Mouse (Mus musculus) embryo, embryonic 9.5 days (tissue): ENCODE measurements at regions not wholly inside any gene's neighbourhood (a gene's known extent, or its start where the extent isn't known, plus 50 kb on each side); places are given as distances from the start of the nearest gene placed in this dataset.

Source experiments
- DNase-seq: peaks from one replicate; pipeline ENCODE4 v3.0.0-alpha.2; 2017; ENCODE audit errors: extremely low spot score

- no peak for DNase-seq
These were observed 89.6 kb downstream of the Ppp4r2 start for GRCm38 (mm10) chr6:100923070-100923469.

- DNase-seq = no peak
These were observed 90.3 kb downstream of the Ppp4r2 start for GRCm38 (mm10) chr6:100923686-100924085.

GRCm38 (mm10) chr6:100928791-100929758, 95.7 kb downstream of the Ppp4r2 start:
- DNase-seq = no peak

- no peak for DNase-seq
These were observed 96.4 kb downstream of the Ppp4r2 start for GRCm38 (mm10) chr6:100929759-100930358.

- DNase-seq = no peak
These were observed 97.3 kb downstream of the Ppp4r2 start for GRCm38 (mm10) chr6:100930706-100931105.

- no peak for DNase-seq
These were observed 101.0 kb downstream of the Ppp4r2 start for GRCm38 (mm10) chr6:100934424-100934823.

GRCm38 (mm10) chr6:100937802-100938201, 104.4 kb downstream of the Ppp4r2 start:
- no peak for DNase-seq

GRCm38 (mm10) chr6:100938376-100938775, 105.0 kb downstream of the Ppp4r2 start:
- DNase-seq = no peak

- DNase-seq = no peak
These were observed 105.6 kb downstream of the Ppp4r2 start for GRCm38 (mm10) chr6:100939042-100939441.

- no peak for DNase-seq
These were observed 106.3 kb downstream of the Ppp4r2 start for GRCm38 (mm10) chr6:100939766-100940165.

- DNase-seq = no peak
These were observed 108.3 kb downstream of the Ppp4r2 start for GRCm38 (mm10) chr6:100941686-100942085.

GRCm38 (mm10) chr6:100942956-100943355, 109.5 kb downstream of the Ppp4r2 start:
- DNase-seq = no peak

- no peak for DNase-seq
These were observed 112.4 kb downstream of the Ppp4r2 start for GRCm38 (mm10) chr6:100945796-100946195.

GRCm38 (mm10) chr6:100948340-100948739, 114.9 kb downstream of the Ppp4r2 start:
- no peak for DNase-seq

GRCm38 (mm10) chr6:100951646-100952045, 118.2 kb downstream of the Ppp4r2 start:
- DNase-seq = no peak

GRCm38 (mm10) chr6:100952470-100952869, 119.0 kb downstream of the Ppp4r2 start:
- DNase-seq = no peak

- no peak for DNase-seq
These were observed 121.1 kb downstream of the Ppp4r2 start for GRCm38 (mm10) chr6:100954563-100954962.

GRCm38 (mm10) chr6:100966481-100966880, 133.1 kb downstream of the Ppp4r2 start:
- DNase-seq = no peak

GRCm38 (mm10) chr6:100968080-100968856, 134.8 kb downstream of the Ppp4r2 start:
- no peak for DNase-seq

- DNase-seq = no peak
These were observed 135.5 kb downstream of the Ppp4r2 start for GRCm38 (mm10) chr6:100968960-100969359.

GRCm38 (mm10) chr6:100970810-100971447, 137.5 kb downstream of the Ppp4r2 start:
- DNase-seq = no peak
